Mouse (Mus musculus): ENCODE data around the gene Irf8. TPM values are rescaled to one million over a fixed set of nuclear protein-coding genes. Genes with fewer than 3 reads are reported as not detected.

Gene Irf8
- polyA plus RNA-seq, 1 experiment from 2014 or later = 18.7 TPM

DNA sequence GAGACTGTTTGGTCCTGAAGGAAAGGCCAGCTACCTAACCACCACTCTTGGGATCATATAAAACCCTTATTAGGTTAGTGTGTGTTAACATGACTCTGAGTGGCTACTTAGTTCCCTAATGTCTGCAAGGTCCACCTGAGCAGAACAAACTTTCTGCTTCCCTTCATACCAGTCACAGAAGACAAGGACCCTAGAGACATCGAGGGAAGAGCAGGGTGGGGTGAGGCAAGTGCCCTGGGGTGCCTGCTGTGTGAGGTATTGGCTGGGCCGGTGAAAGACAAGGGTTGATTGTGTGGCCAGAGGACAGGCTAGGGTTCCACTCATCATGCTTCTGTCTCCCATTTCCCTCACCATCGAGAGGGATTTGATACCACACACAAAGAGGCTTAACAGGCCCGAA is 21.8 kb downstream of the Irf8 start:
- H3K27me3 ChIP-seq (ENCODE audit: control insufficient read depth, insufficient read depth, low read length) = no peaks in the 10 kb centered on the region
- 51% methylated on average over 4 of the region's 4 CpGs for WGBS
- H3K4me2 ChIP-seq (replicated peaks; ENCODE audit: low read depth) = no peak overlapping the region
- no peaks in the 10 kb centered on the region for H3K4me1 ChIP-seq (replicated peaks; ENCODE audit: control insufficient read depth, insufficient read depth)
- no peaks in the 10 kb centered on the region for H3K9me3 ChIP-seq (ENCODE audit: control insufficient read depth, low read length)
- 0 out of 2 replicates have a peak, but pooled peaks cover 3% of the 10 kb centered on the region for H3K36me3 ChIP-seq (ENCODE audit: control insufficient read depth, insufficient read depth, low read length)
- no peak overlapping the region for H3K9ac ChIP-seq (ENCODE audit: low read length)
- H3K4me3 ChIP-seq (ENCODE audit: low read depth, low read length) = no peak overlapping the region
- DNase-seq (ENCODE audit: low spot score) (no peak), ATAC-seq (ENCODE audit: low FRiP score, low TSS enrichment) (no peak)
- TF ChIP-seq CTCF (IDR thresholded peaks at IDR 0.05; ENCODE audit: low read depth) (no peak), EP300 (optimal IDR thresholded peaks at IDR 0.05) (no peak)
- no peak overlapping the region for H3K27ac ChIP-seq (replicated peaks)

DNA sequence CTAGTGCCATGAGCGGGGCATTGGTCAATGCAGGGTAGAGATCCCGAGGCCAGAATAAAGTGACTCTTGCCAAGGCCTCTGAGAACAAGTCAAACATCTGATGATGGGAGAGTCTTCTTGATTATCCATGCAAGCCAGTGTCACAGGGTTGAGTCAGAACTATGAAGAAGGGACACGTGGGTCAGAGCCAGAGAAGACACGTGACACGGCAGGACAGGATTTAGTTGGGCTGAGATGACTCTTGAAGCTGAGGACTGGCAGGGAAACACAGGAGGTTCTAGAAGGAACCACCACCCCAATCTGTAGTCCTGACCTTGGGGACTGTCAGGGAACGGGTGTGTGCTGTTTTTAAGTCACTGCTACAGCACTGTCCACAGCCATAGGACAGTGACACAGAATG is 23.7 kb downstream of the Irf8 start:
- TF ChIP-seq EP300 (optimal IDR thresholded peaks at IDR 0.05) = no peak
- TF ChIP-seq CTCF (IDR thresholded peaks at IDR 0.05; ENCODE audit: low read depth) = no peak
- H3K27me3 ChIP-seq (ENCODE audit: control insufficient read depth, insufficient read depth, low read length) = no peaks in the 10 kb centered on the region
- ATAC-seq (ENCODE audit: low FRiP score, low TSS enrichment) = no peak

DNA sequence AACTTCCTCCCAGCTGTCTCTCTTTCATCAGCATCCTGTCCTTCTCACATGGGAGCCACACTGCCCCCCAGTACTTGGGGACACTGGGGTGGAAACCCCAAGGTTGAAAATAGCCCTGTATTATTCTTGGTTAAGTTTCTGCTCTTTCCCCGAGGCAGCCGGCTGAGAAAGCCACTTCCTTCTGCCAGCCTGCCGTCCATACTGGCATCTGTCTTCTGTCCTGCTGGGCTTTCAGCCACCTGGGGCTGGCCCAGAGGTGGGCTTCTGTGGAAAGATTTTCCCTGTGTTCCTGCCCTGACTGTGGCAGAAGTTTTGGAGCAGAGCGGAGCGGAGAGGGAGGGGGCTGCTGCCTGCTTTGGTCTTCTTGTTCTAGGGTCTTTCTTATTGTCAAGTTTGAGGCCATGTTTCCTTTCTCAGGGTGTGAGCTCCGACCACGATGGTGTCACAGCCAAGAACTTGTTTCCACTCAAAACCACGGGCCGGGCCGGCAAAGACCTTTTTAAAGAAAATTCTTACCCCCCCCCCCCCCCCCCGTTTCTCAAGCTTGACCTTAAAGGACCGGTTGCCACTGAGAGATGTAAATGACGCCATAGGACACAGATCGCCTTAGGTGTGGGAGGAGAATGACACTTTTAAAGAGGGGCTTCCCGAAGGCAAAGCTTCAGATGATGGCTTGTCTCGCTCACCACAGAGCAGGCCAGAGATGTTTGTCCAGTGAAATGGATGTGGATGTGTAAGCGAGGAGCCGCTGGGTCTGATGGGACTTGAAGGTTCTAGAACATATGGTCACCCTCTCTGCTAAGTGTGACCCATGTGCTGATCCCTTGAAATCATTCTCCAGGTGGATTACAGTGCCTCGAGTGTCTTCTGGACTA is 24.4 kb downstream of the Irf8 start:
- Histone ChIP-seq H3K9ac (ENCODE audit: low read length) (no peak overlapping the region), H3K4me3 (ENCODE audit: low read depth, low read length) (no peak overlapping the region), H3K27me3 (ENCODE audit: control insufficient read depth, insufficient read depth, low read length) (no peaks in the 10 kb centered on the region), H3K4me2 (replicated peaks; ENCODE audit: low read depth) (no peak overlapping the region), H3K27ac (replicated peaks) (no peak overlapping the region), H3K36me3 (ENCODE audit: control insufficient read depth, insufficient read depth, low read length) (no peaks in the 10 kb centered on the region), H3K4me1 (replicated peaks; ENCODE audit: control insufficient read depth, insufficient read depth) (no peaks in the 10 kb centered on the region), H3K9me3 (ENCODE audit: control insufficient read depth, low read length) (no peaks in the 10 kb centered on the region)
- ATAC-seq (ENCODE audit: low FRiP score, low TSS enrichment) (no peak), DNase-seq (ENCODE audit: low spot score) (no peak)
- 76% methylated on average over 19 of the region's 19 CpGs for WGBS
- TF ChIP-seq EP300 (optimal IDR thresholded peaks at IDR 0.05) = no peak
- no peak for TF ChIP-seq CTCF (IDR thresholded peaks at IDR 0.05; ENCODE audit: low read depth)

More for the DNA sequence above, 23.7 kb downstream of the Irf8 start:
- H3K4me1 ChIP-seq (replicated peaks; ENCODE audit: control insufficient read depth, insufficient read depth) = no peaks in the 10 kb centered on the region
- H3K4me2 ChIP-seq (replicated peaks; ENCODE audit: low read depth) = no peak overlapping the region
- WGBS = 86% methylated on average over 6 of the region's 6 CpGs
- H3K36me3 ChIP-seq (ENCODE audit: control insufficient read depth, insufficient read depth, low read length) = no peaks in the 10 kb centered on the region
- H3K9me3 ChIP-seq (ENCODE audit: control insufficient read depth, low read length) = no peaks in the 10 kb centered on the region
- H3K9ac ChIP-seq (ENCODE audit: low read length) = no peak overlapping the region
- no peak for DNase-seq (ENCODE audit: low spot score)
- no peak overlapping the region for H3K27ac ChIP-seq (replicated peaks)
- H3K4me3 ChIP-seq (ENCODE audit: low read depth, low read length) = no peak overlapping the region

DNA sequence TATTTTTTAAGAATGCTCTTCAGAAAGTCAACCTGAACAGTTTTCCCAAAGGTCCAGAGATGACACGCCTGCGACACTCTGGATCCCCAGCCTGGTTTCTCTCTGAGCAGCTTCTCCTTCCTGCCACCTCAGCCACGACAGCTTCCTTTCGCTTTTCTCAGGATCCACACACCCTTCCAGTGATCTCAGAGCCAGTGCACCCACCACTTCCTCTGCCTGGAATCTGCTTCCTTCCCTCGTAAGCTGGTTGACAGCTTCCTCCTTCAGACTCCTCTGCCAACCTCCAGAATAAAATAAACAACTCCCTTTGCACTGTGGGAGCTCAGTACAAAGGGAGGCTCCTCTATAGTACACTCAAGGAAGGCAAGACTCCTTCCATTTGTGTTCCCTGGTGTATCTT is 27.1 kb downstream of the Irf8 start:
- no peaks in the 10 kb centered on the region for H3K36me3 ChIP-seq (ENCODE audit: control insufficient read depth, insufficient read depth, low read length)
- no peaks in the 10 kb centered on the region for H3K9me3 ChIP-seq (ENCODE audit: control insufficient read depth, low read length)
- no peaks in the 10 kb centered on the region for H3K27me3 ChIP-seq (ENCODE audit: control insufficient read depth, insufficient read depth, low read length)
- H3K4me1 ChIP-seq (replicated peaks; ENCODE audit: control insufficient read depth, insufficient read depth) = no peaks in the 10 kb centered on the region
- H3K4me3 ChIP-seq (ENCODE audit: low read depth, low read length) = no peak overlapping the region
- 55% methylated on average over 5 of the region's 5 CpGs for WGBS
- DNase-seq (ENCODE audit: low spot score) (no peak), ATAC-seq (ENCODE audit: low FRiP score, low TSS enrichment) (no peak)
- H3K27ac ChIP-seq (replicated peaks) = no peak overlapping the region
- H3K9ac ChIP-seq (ENCODE audit: low read length) = no peak overlapping the region
- no peak for TF ChIP-seq CTCF (IDR thresholded peaks at IDR 0.05; ENCODE audit: low read depth)
- TF ChIP-seq EP300 (optimal IDR thresholded peaks at IDR 0.05) = no peak
- H3K4me2 ChIP-seq (replicated peaks; ENCODE audit: low read depth) = no peak overlapping the region

DNA sequence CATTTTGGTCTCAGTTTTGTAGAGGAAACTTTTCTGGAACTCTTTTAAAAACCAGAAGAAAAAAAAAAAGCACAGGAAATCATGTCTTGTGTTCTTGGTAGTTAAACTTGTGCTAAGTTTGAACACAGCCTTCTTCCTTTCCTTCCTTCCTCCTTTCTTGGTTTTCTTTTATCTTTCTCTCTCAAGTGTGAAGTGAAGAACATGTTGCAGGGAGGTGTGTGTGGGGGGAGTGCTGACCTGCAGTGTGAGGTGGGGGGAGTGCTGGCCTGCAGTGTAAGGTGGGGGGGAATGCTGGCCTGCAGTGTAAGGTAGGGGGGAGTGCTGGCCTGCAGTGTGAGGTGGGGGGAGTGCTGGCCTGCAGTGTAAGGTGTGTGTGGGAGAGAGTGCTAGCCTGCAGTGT is 28.5 kb downstream of the Irf8 start:
- TF ChIP-seq EP300 (optimal IDR thresholded peaks at IDR 0.05) (no peak), CTCF (IDR thresholded peaks at IDR 0.05; ENCODE audit: low read depth) (no peak)
- Histone ChIP-seq H3K36me3 (ENCODE audit: control insufficient read depth, insufficient read depth, low read length) (no peaks in the 10 kb centered on the region), H3K9me3 (ENCODE audit: control insufficient read depth, low read length) (no peaks in the 10 kb centered on the region), H3K4me2 (replicated peaks; ENCODE audit: low read depth) (no peak overlapping the region), H3K4me3 (ENCODE audit: low read depth, low read length) (no peak overlapping the region), H3K4me1 (replicated peaks; ENCODE audit: control insufficient read depth, insufficient read depth) (no peaks in the 10 kb centered on the region), H3K9ac (ENCODE audit: low read length) (no peak overlapping the region), H3K27me3 (ENCODE audit: control insufficient read depth, insufficient read depth, low read length) (no peaks in the 10 kb centered on the region), H3K27ac (replicated peaks) (no peak overlapping the region)
- no peak for ATAC-seq (ENCODE audit: low FRiP score, low TSS enrichment)
- DNase-seq (ENCODE audit: low spot score) = no peak

DNA sequence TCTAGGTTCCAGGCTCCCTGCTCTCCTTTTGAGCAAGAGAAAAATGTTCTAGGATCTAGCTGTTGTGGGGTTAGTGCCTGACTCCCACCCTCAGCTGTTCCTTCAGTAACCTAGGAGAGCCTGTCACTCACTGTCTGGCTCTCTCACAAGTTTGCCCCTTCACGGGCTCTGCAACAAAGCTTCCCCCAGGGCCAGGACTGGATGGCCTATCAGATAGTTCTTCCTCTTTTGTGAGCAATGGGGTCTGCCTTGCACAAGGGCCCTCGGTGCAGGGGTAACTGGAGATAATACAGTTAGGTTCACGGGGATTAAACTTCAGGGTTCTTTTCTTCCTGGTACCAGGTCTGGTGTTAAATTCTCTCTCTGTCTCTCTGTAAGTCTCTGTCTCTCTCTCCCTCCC is 30.5 kb downstream of the Irf8 start:
- Histone ChIP-seq H3K9ac (ENCODE audit: low read length) (no peak overlapping the region), H3K9me3 (ENCODE audit: control insufficient read depth, low read length) (no peaks in the 10 kb centered on the region), H3K4me1 (replicated peaks; ENCODE audit: control insufficient read depth, insufficient read depth) (no peaks in the 10 kb centered on the region), H3K36me3 (ENCODE audit: control insufficient read depth, insufficient read depth, low read length) (no peaks in the 10 kb centered on the region), H3K27ac (replicated peaks) (no peak overlapping the region), H3K4me2 (replicated peaks; ENCODE audit: low read depth) (no peak overlapping the region), H3K27me3 (ENCODE audit: control insufficient read depth, insufficient read depth, low read length) (no peaks in the 10 kb centered on the region), H3K4me3 (ENCODE audit: low read depth, low read length) (no peak overlapping the region)
- no peak for TF ChIP-seq CTCF (IDR thresholded peaks at IDR 0.05; ENCODE audit: low read depth)
- TF ChIP-seq EP300 (optimal IDR thresholded peaks at IDR 0.05) = no peak
- DNase-seq (ENCODE audit: low spot score) (no peak), ATAC-seq (ENCODE audit: low FRiP score, low TSS enrichment) (no peak)
- WGBS = 47% methylated on average over 3 of the region's 3 CpGs

Data from stomach, postnatal 0 days (tissue).